Mouse (Mus musculus): Measurements from ENCODE around the gene Kcnmb4.

The Kcnmb4 gene

GRCm38 (mm10) chr10:116452771-116453170 is 20.9 kb downstream of the Kcnmb4 start:
- DNase-seq (ENCODE audit: extremely low spot score, low spot score), result no peak

- DNase-seq (ENCODE audit: extremely low spot score, low spot score), result no peak
These were observed 23.1 kb downstream of the Kcnmb4 start for GRCm38 (mm10) chr10:116450621-116451020.

DNA sequence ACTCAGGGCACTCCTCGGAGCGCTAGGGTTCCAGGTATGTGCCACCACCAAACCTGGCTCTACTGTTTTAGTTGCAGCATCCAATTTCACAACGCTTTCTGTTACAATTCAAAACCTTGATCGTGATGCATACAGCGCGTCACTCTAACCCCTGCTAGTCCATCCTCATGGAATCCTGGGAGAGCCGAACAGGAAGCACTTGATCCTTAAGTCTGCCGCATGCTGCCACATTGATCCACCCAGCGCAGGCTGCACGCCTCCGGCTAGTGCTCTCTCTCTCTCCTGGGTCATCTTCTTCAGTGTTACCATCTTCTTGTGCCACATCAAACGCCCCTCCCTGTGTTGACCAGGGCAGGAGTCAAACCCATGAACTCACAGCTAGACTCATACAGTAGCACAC is 25.5 kb downstream of the Kcnmb4 start:
- no peak for DNase-seq (ENCODE audit: extremely low spot score, low spot score)

DNA sequence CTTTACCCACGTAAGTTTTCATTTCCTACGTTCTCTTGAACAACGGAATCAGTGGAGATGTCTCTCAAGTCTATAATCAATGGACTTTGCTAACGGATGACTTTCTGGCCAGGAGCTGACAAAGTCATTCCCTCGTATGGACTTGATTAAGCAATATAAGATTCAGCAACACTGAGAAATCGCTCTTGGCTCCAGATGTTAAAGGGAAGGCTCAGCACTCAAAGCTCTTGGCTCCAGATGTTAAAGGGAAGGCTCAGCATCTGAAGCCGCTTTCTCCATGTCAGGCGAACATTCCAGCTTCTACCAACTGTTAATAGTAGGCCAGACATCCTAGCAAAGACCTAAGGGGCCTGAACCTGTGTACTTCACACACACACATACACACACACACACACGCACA is 26.5 kb downstream of the Kcnmb4 start:
- DNase-seq (ENCODE audit: extremely low spot score, low spot score), result no peak

DNA sequence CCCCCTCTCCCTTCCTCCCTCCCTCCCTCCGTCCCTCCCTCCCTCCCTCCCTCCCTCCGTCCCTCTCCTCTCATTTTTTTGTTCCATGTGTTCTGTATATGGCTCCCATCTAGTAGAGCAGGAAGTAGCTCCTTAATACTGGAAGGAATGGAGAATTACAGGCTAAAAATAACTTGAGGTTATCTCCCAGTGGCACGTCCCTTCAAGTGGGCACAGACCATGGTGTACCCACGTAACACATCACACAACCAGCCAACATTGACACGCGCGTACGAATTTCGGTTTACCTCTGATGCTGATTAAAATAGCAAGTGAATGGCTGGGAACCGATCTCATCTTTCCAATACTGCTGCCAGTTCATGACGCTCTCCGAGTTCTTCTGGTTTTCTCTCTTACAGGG is 27.6 kb downstream of the Kcnmb4 start:
- no peak for DNase-seq (ENCODE audit: extremely low spot score, low spot score)

- DNase-seq (ENCODE audit: extremely low spot score, low spot score), result no peak
These were observed 28.9 kb downstream of the Kcnmb4 start for GRCm38 (mm10) chr10:116444826-116445225.

DNA sequence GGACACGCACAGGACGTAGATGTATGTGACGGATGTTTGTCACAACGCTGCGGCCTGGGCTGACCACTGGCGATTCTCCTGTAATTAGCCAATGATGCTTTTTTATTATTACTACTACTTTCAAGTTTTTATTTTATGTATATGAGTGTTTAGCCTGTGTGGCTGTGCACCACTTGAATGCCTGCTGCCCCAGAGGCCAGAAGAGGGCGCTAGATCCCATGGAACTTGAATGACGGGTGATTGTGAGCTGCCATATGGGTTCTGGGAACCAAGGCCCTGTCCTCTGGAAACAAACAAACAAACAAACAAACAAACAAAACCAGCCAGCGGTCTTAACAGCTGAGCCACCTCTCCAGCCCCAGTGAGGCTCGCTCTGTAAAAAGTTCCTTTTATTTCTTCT is 29.3 kb downstream of the Kcnmb4 start:
- no peak for DNase-seq (ENCODE audit: extremely low spot score, low spot score)

DNA sequence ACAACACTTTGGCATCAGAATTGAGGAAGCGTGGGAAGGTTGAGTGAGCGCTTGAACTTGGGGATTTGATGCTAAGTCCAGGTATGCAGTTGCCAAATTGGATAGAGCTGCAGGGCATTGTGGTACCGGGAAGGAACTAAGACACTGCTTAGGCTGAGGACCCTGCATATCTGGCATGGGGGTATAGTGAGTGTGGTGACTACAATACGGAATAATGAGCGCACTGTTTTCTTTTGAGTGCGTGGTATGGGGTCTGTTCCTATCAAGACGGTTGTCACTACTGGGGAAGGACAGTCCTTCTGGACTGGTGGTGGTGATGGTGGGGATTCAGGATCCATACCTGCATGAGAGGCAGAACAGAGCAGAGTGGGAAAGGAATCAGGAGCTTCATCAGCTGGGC is 32.7 kb downstream of the Kcnmb4 start:
- no peak for DNase-seq (ENCODE audit: extremely low spot score, low spot score)

DNA sequence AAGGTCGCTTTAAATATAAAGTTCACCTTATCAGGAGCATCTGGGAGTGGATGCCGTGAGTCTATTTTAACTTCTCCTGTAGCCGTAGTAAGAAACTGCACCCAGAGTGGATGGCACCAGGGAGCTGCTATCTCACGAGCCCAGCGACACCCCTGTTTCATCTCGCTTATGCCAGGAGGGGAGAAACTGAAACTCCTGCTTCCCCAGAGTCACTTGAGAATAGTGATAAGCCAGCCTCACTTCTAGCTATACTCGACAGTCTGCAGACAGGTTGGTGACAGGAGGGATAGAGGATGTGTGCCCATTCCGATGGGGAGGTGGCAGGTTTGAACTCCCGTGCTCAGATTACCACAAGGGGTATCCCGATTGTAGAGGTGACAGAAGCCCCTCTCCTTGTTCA is 33.6 kb downstream of the Kcnmb4 start:
- no peak for DNase-seq (ENCODE audit: extremely low spot score, low spot score)

DNA sequence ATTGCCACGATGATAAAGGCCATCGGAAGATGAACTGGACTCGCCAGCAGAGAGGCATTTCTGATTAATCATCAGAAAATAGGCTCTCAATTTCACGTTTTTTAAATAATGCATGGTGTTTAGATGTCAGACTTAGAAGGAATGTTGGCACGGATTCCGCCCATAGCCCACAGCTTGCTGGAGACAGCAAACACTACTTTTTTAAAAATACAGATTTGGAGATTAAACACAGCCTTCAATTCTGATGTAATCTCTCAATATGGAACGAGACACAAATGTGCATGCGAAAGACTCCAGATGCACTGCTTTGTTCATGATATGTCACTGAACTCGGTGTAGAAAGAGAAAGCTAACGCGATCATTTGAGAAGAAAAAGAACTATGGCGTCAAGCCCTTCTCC is 38.2 kb downstream of the Kcnmb4 start:
- no peak for DNase-seq (ENCODE audit: extremely low spot score, low spot score)

DNA sequence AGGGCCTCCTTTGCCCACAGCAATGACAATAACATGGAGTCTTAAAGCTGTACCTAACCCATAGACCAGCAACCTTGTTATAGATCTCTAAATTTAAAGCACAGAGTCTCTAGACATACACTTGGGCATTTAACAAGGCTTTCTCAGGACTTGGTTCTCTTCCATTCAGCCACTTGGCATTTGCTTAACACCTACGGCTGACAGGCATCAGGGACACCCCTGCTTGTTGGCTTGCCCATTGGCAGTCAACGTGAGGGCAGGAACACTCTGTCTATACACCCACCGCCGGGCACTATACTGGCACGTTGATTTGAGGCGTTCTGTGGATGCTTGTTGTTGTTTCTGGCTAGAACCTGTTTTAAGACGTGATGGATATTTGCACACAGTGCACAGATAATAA is 41.3 kb downstream of the Kcnmb4 start:
- DNase-seq (ENCODE audit: extremely low spot score, low spot score), result no peak

GRCm38 (mm10) chr10:116428026-116428780 is 45.5 kb downstream of the Kcnmb4 start:
- no peak for DNase-seq (ENCODE audit: extremely low spot score, low spot score)

DNA sequence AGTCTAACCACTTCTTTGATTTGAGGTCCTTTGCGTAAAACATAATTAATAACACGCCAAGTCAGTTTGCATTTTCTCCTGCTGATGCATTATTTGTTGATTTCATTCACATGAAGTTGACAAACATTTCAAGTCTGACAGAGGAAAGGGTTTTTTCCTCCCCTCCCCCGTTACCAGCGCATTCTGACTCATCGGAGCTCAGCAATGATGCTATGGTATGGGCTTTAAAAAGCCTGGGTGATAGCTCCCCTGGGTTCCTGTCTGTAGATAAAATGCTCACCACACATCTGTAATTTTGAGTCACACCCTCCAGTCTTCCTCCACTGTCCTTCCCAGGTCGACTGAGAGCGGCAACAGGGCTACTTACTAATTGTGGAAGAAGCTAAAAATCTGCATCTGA is 47.5 kb downstream of the Kcnmb4 start:
- no peak for DNase-seq (ENCODE audit: extremely low spot score, low spot score)

DNA sequence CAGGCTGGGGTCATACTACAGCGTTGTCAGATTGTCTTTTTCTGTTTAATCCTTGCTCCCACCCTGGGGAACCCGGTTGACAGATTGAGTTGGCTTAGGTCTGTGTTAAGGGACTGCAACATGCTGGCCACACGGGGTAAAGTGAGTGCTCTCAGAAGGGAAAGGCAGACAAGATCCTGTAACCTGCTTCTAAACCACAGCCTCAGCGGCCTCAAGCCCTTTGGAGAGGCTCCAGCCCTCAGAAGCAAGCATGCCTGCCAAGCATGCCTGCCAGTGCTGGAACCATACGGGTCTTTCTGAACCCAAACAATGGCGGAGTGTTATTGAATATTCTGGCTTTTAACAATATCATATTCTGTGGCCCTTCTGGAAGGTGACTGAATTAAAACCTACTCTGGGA is 48.8 kb downstream of the Kcnmb4 start:
- DNase-seq (ENCODE audit: extremely low spot score, low spot score), result no peak

DNA sequence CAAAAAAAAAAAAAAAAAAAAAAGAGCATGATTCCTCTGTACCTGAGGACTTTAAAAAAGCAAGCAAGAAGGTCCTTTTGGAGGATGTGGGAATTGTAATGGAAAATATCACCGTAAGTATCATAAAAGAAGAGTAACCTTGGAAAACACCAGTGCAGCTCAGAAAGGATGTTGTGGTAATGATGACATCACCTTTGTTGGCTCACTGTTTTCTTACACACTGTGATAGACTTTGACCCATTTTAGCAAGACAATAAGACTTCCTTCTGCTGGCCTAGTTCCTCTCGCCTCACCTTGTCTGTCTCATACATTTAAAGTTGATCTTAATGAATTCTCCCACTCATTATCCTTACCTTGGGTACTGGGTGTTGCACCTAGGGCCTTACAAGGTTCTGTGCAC is 51.1 kb downstream of the Kcnmb4 start:
- DNase-seq (ENCODE audit: extremely low spot score, low spot score), result no peak

DNA sequence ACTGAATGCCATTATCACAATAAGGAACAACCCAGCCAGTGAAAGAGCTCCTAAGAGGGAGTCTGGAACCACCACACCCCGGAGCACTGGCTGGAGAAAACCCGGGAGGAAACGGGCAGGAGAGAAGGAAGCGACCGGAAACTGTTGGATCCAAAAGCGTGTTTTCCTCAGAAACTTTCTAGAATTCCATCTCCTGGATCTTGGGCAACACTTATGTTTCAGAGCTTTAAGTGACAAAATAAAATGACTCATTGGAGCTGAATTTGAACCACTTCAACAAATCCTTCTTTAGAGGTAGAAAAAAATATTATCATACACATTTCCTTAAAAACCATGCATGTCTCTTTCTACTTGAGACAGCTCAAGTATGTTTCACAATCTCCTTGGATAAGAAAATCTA is 52.7 kb downstream of the Kcnmb4 start:
- no peak for DNase-seq (ENCODE audit: extremely low spot score, low spot score)

- no peak for DNase-seq (ENCODE audit: extremely low spot score, low spot score)
These were observed 55.5 kb downstream of the Kcnmb4 start for GRCm38 (mm10) chr10:116418121-116418726.

- DNase-seq (ENCODE audit: extremely low spot score, low spot score), result no peak
These were observed 57.0 kb downstream of the Kcnmb4 start for GRCm38 (mm10) chr10:116416726-116417125.

- DNase-seq (ENCODE audit: extremely low spot score, low spot score), result no peak
These were observed 57.5 kb downstream of the Kcnmb4 start for GRCm38 (mm10) chr10:116416142-116416541.

DNA sequence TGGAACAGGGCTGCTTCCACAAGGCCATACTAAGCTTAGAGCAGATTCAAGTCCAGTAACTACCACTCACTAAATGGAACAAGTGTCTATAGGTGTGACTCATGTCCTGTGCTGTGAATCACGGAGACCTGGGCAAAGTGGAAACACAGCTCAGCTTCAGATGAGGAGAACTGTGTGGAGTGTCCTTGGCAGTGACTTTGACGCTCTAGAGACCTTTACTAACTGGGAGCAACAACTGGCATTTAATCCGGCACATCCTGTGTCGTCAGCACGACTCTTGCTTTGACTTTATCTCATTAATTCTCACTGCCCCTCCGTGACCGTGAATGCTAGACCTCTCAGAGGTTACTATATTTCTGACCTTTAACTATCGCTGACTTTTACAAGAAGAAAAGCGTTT is 62.9 kb downstream of the Kcnmb4 start:
- no peak for DNase-seq (ENCODE audit: extremely low spot score, low spot score)

- no peak for DNase-seq (ENCODE audit: extremely low spot score, low spot score)
These were observed 65.9 kb downstream of the Kcnmb4 start for GRCm38 (mm10) chr10:116407684-116408359.

DNA sequence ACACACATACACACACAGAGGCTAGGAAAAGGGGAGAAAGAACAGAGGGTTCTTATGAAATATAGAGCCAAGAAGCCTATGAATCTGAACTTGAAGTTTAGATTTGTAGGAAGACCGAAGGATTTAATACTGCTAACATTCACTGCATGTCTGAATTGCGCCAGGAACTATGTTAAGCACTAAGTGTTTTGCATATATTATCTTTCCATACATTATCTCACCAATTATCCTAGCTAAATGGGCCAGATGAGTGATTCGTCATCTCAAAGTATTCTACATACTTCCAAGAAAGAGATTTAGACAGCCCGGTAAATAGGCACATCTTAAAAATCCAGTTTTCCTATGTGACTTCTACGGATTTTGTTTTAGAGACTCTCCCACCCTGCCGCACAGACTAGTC is 68.7 kb downstream of the Kcnmb4 start:
- DNase-seq (ENCODE audit: extremely low spot score, low spot score), result no peak

DNA sequence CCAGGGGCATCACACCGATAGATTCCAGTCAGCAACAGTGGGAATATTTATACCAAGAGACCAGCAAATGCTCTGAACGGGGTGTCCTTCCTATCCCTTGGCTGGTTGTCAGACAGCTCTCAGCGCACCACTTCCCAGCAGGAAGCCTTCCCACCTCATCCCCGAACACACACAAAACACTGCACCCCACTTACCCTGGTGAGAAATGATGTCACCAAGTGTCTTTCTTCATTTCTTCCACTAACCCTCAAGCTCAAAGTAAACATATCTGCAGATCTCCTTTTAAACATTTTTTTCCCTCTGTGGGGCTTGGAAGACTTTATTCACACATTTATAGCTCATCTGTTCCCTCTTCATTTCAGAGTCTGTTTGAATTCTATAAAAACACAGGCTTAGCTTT is 70.0 kb downstream of the Kcnmb4 start:
- DNase-seq (ENCODE audit: extremely low spot score, low spot score), result no peak

All from neural tube, embryonic 10.5 days (tissue).